Mouse (Mus musculus) lung, adult 2 months (tissue): Measurements from ENCODE around the gene Nod1. TPM values are rescaled to one million over a fixed set of nuclear protein-coding genes. Genes with fewer than 3 reads are reported as not detected.
"Not testable (repeated sequence)": the region's sequence is repeated elsewhere in the genome, so short reads cannot be mapped to it uniquely, and the experiment has no call there.

Experiments
- DNase-seq: peaks from one replicate; pipeline ENCODE4 v3.0.0; 2022
- H3K4me1 ChIP-seq: fragments of 200-500 bp; 2 replicates; pipeline ENCODE4 v1.6.1; 2011; ENCODE audit warnings: low read length; ENCODE audit not compliant: control insufficient read depth, insufficient read depth
- H3K4me3 ChIP-seq: fragments of 200-500 bp; replicated peaks from 2 replicates; pipeline ENCODE3; 2011; ENCODE audit warnings: low read depth, mild to moderate bottlenecking, control low read depth, low read length; ENCODE audit errors: extremely low read depth
- CTCF ChIP-seq: fragments of 200-500 bp; IDR thresholded peaks from 2 replicates; pipeline ENCODE4 v1.5.1; 2011; ENCODE audit warnings: mild to moderate bottlenecking, low read length, control low read depth; ENCODE audit not compliant: insufficient read depth
- POLR2A ChIP-seq: fragments of 200-500 bp; IDR thresholded peaks from 2 replicates; pipeline ENCODE4 v1.6.1; 2011; ENCODE audit warnings: low read depth, mild to moderate bottlenecking, control low read depth, low read length, borderline replicate concordance; ENCODE audit errors: extremely low read depth
- WGBS: fragments of 180-500 bp; shearing (Covaris S2); methylation state at CpG from one replicate; pipeline ENCODE4 v1.1.7; 2018; 5-methylcytosine and 5-hydroxymethylcytosine counted together
- polyA plus RNA-seq: library from polyadenylated mRNA; depleted of rRNA; stranded (reverse); fragments of >200 nt; gene quantifications from 2 replicates; pipeline ENCODE4 v1.2.3, GENCODE M21; 2012

The Nod1 gene
- polyA plus RNA-seq, 1 experiment = 66.0 TPM

DNA sequence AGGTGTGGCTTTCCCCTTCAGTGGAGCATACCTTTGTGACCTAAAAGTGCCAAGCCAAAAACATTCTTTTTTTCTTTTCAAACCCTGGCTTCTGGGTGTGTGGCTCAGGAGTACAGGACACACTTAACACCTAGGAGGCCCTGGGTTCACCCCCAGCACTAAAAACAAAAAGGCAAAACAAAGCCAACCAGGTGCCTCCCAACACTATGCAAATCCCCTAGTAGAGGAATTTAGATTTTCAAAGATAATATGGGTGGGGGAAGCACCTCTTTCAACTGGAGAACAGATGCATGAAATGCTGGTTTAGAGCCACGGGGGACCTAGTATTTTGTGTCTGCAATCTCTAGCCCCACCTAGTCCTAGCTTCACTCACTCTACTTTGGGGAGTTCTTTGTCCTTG lies 7.7 kb downstream of the Nod1 start:
- no peak for DNase-seq
- Histone ChIP-seq H3K4me3 (no peak overlapping the region), H3K4me1 (peaks cover 10% of the 10 kb centered on the region)
- no peak for TF ChIP-seq CTCF
- no peak for TF ChIP-seq POLR2A
- WGBS = 29% methylated on average over 1 of the region's 1 CpGs

DNA sequence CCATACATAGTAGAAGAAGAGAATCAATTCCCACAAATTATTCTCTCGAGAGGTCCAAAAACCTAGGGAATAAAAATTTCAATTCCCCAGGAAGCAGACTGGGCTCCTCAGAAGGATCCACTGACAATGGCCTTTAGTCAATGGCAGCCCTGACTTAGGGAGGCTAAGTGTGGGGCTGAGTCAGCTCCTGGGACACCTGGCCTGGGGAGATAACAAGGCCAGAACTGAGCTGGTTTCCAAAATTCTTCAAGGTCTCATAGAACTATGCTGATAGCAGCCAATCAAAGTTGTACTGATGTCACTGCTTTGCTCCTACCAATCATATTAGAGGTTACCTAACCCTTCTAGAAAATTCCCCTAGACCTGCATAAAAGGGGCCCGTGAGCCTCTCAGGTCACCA lies 8.8 kb downstream of the Nod1 start:
- TF ChIP-seq POLR2A = no peak
- no peak for TF ChIP-seq CTCF
- peaks cover 10% of the 10 kb centered on the region for H3K4me1 ChIP-seq
- 91% methylated on average over 2 of the region's 2 CpGs for whole genome bisulfite sequencing
- H3K4me3 ChIP-seq = no peak overlapping the region
- DNase-seq = no peak

GRCm38 (mm10) chr6:54957655-54958054 lies 14.8 kb downstream of the Nod1 start:
- TF ChIP-seq POLR2A = no peak
- TF ChIP-seq CTCF = no peak
- DNase-seq = no peak
- WGBS = 63% methylated on average over 8 of the region's 8 CpGs
- Histone ChIP-seq H3K4me1 (peaks cover 32% of the 10 kb centered on the region), H3K4me3 (no peak overlapping the region)

GRCm38 (mm10) chr6:54956425-54956824 lies 16.0 kb downstream of the Nod1 start:
- no peak for DNase-seq
- TF ChIP-seq POLR2A (no peak), CTCF (no peak)
- peaks cover 35% of the 10 kb centered on the region for H3K4me1 ChIP-seq
- 53% methylated on average over 1 of the region's 1 CpGs for WGBS
- H3K4me3 ChIP-seq = no peak overlapping the region

DNA sequence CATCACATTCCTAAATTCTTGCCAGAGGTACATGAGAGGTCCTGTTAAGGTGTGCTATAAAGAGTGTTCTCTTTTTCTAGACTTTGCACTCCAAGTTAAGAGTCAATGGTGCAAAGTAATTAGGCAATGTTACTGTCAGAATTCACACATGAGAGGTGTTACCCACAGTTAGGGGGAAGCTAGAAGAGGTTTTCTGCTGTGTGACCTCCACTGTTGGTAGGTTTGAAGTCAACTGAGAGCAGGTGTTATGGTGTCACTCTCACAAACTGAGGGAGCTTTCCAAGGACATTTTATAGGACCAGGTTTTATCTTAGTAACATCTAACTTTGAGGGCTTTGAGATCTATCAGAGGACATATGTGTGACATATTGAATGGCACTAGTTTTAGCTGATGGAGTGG lies 16.5 kb downstream of the Nod1 start:
- Histone ChIP-seq H3K4me3 (no peak overlapping the region), H3K4me1 (peaks cover 35% of the 10 kb centered on the region)
- TF ChIP-seq CTCF = no peak
- TF ChIP-seq POLR2A = no peak
- DNase-seq = no peak

DNA sequence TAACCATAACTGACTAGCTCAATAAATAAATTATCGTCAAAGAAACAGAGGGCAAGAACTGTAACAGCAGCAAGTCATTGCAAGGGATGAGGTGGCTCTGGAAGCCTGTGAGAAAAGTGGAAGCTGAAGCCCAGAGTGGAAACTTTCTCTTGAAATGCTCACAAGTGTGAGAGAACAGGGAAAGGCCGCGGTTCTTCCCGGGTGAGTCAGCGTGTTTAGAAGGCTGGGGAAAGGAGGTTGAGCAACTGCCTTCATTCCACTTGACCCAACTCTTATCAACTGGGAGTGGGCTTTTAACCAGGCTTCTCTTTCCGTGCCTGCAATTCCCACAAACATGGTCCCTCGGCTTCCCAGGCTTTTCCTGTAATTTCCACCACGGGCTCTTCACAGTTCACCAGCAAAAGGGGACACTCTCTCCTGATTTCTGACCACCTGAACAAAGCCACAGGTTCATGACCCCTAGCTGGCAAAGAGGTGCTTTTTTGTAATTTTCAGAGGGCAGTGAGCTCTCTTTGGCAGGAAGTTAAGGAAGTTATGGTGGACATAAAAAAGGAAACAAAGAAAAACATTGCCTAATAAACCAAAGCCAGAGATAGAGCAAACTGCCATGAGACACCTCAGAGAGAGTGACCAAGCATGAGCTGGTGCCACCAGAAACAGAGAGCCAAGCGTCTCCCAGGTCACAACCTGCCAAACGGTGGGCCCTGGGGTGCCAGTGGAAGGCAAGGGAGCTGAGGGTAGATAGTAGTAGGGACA lies 17.6 kb downstream of the Nod1 start:
- H3K4me3 ChIP-seq = no peak overlapping the region
- peak; percentile 62 for DNase-seq
- H3K4me1 ChIP-seq = peaks cover 35% of the 10 kb centered on the region
- WGBS = 17% methylated on average over 10 of the region's 10 CpGs
- no peak for TF ChIP-seq POLR2A
- TF ChIP-seq CTCF = no peak

DNA sequence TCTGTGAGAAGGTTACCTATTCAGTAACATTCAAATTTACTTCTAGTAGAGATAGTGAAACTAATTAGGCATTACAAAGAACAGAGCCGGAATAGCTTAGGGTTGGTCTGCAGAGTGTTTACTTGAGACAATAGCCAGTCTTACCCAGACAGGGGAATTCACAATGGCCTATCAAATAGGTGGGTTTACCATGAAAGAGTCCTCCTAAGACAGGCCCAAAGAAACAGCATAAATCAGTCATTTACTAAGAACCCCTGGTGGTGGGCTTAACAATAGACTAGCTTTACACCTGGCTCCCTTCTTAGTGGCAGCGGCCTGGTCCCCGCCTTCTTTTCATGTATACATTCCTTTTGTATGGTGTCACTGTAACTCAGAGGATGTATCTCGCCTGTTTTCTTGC lies 19.0 kb downstream of the Nod1 start:
- H3K4me3 ChIP-seq, DNase-seq: not testable (repeated sequence)
- peaks cover 41% of the 10 kb centered on the region for H3K4me1 ChIP-seq
- 68% methylated on average over 4 of the region's 4 CpGs for WGBS

DNA sequence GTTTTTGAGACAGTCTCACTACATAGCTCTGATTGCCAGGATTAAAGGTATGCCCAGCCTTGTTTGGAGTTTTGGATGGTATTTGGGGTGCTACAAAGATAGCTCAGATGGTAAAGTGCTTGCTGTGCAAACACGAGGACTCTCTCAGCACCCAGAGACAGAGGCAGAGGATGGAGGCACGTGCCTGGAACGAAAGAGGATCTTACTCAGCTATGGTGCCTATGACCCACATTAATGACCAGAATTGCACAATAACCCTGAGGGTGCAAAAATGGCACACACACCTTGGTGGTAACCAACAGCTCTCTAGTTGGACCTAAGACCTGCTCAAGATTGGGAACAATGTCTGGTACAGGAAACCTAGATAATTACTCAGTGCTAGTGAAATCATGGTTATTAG lies 19.9 kb downstream of the Nod1 start:
- no peak for DNase-seq
- H3K4me1 ChIP-seq = peaks cover 34% of the 10 kb centered on the region
- WGBS = 77% methylated on average over 3 of the region's 3 CpGs
- TF ChIP-seq CTCF (no peak), POLR2A (no peak)
- H3K4me3 ChIP-seq = no peak overlapping the region

GRCm38 (mm10) chr6:54948682-54949081 lies 23.7 kb downstream of the Nod1 start:
- DNase-seq = no peak
- H3K4me1 ChIP-seq = peaks cover 14% of the 10 kb centered on the region
- no peak for TF ChIP-seq CTCF
- no peak for TF ChIP-seq POLR2A
- WGBS = 67% methylated on average over 5 of the region's 5 CpGs
- no peak overlapping the region for H3K4me3 ChIP-seq

DNA sequence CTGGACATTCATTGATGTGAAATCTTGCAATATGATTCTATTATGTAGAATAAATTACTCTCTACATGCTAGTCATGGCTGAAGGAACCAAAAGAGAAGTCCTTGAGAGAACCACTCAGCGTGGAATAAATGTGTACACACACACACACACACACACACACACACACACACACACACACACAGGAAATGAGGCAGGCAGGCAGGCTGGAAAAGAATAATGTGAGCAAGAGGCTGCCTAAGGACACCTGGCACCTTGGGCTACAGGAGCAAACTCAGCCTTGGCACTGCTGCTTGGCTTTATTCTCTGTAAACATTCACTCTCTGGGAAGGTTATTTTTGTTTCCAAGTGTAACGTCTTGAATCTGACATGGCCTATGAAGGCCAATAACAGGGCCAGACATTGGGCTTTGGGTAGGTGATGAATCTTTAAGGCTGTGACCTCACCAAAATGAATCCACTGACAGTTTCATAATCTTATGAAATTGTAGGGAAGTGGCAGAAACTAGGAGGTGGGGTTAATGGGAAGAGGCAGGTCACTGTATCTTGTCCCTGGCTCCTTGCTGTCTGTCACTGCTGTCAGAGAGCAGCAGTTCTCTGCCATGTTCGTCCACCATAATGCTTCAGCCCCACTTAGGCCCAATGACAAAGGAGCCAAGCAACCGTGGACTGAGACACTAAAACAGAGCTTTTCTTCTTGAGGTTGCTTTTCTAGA lies 26.0 kb downstream of the Nod1 start:
- DNase-seq = no peak
- no peak overlapping the region for H3K4me3 ChIP-seq
- 41% methylated on average over 4 of the region's 4 CpGs for WGBS
- no peak for TF ChIP-seq CTCF
- no peak for TF ChIP-seq POLR2A
- H3K4me1 ChIP-seq = peaks cover 16% of the 10 kb centered on the region
